Mouse (Mus musculus): ENCODE data around the gene Tmpo. TPM values are rescaled to one million over a fixed set of nuclear protein-coding genes. Genes with fewer than 3 reads are reported as not detected.

Gene Tmpo
- polyA plus RNA-seq, 2 experiments = 111 to 116 TPM

- Histone ChIP-seq H3K4me2 (ENCODE audit: low read depth) (no peak overlapping the region), H3K9ac (replicated peaks) (no peak overlapping the region), H3K4me1 (replicated peaks; ENCODE audit: control insufficient read depth in 2 of 2, insufficient read depth in 2 of 2, low read length in 1 of 2) (no peaks in the 10 kb centered on the region), H3K4me3 (ENCODE audit: insufficient read depth in 1 of 2, low read depth in 2 of 2, low read length in 2 of 2) (no peak overlapping the region), H3K9me3 (ENCODE audit: control insufficient read depth, low read length) (no peaks in the 10 kb centered on the region), H3K27ac (no peak overlapping the region), H3K27me3 (ENCODE audit: control insufficient read depth, insufficient read depth, low read length) (no peaks in the 10 kb centered on the region), H3K36me3 (replicated peaks; ENCODE audit: control insufficient read depth, insufficient read depth, low read depth) (no peaks in the 10 kb centered on the region)
- ATAC-seq (ENCODE audit: insufficient read depth) = no peak
- TF ChIP-seq EP300 (IDR thresholded peaks at IDR 0.05; ENCODE audit: low read depth) (no peak), CTCF (IDR thresholded peaks at IDR 0.05; ENCODE audit: low read depth) (no peak)
- DNase-seq (ENCODE audit: low read depth in 3 of 3, low spot score in 3 of 3) = no peak
- 74% methylated on average over 3 of the region's 3 CpGs for WGBS (ENCODE audit: insufficient replicate concordance)
These were observed 19.5 kb upstream of the Tmpo start for GRCm38 (mm10) chr10:91200581-91200980.

- no peak overlapping the region for H3K27ac ChIP-seq
- 53% methylated on average over 1 of the region's 1 CpGs for WGBS (ENCODE audit: insufficient replicate concordance)
- DNase-seq (ENCODE audit: low read depth in 3 of 3, low spot score in 3 of 3) = no peak
These were observed 18.2 kb upstream of the Tmpo start for GRCm38 (mm10) chr10:91199238-91199780.

GRCm38 (mm10) chr10:91197704-91198103 lies 16.6 kb upstream of the Tmpo start:
- Histone ChIP-seq H3K4me3 (ENCODE audit: insufficient read depth in 1 of 2, low read depth in 2 of 2, low read length in 2 of 2) (no peak overlapping the region), H3K9me3 (ENCODE audit: control insufficient read depth, low read length) (no peaks in the 10 kb centered on the region), H3K27ac (no peak overlapping the region), H3K9ac (replicated peaks) (no peak overlapping the region), H3K4me2 (ENCODE audit: low read depth) (no peak overlapping the region), H3K4me1 (replicated peaks; ENCODE audit: control insufficient read depth in 2 of 2, insufficient read depth in 2 of 2, low read length in 1 of 2) (no peaks in the 10 kb centered on the region), H3K27me3 (ENCODE audit: control insufficient read depth, insufficient read depth, low read length) (no peaks in the 10 kb centered on the region), H3K36me3 (replicated peaks; ENCODE audit: control insufficient read depth, insufficient read depth, low read depth) (no peaks in the 10 kb centered on the region)
- TF ChIP-seq EP300 (IDR thresholded peaks at IDR 0.05; ENCODE audit: low read depth) (no peak), CTCF (IDR thresholded peaks at IDR 0.05; ENCODE audit: low read depth) (no peak)
- ATAC-seq (ENCODE audit: insufficient read depth) (no peak), DNase-seq (ENCODE audit: low read depth in 3 of 3, low spot score in 3 of 3) (no peak)
- WGBS (ENCODE audit: insufficient replicate concordance) = 79% methylated on average over 8 of the region's 8 CpGs

More at GRCm38 (mm10) chr10:91199238-91199780, 18.2 kb upstream of the Tmpo start:
- Histone ChIP-seq H3K4me2 (ENCODE audit: low read depth) (no peak overlapping the region), H3K27me3 (ENCODE audit: control insufficient read depth, insufficient read depth, low read length) (no peaks in the 10 kb centered on the region), H3K36me3 (replicated peaks; ENCODE audit: control insufficient read depth, insufficient read depth, low read depth) (no peaks in the 10 kb centered on the region), H3K4me1 (replicated peaks; ENCODE audit: control insufficient read depth in 2 of 2, insufficient read depth in 2 of 2, low read length in 1 of 2) (no peaks in the 10 kb centered on the region), H3K4me3 (ENCODE audit: insufficient read depth in 1 of 2, low read depth in 2 of 2, low read length in 2 of 2) (no peak overlapping the region), H3K9ac (replicated peaks) (no peak overlapping the region), H3K9me3 (ENCODE audit: control insufficient read depth, low read length) (no peaks in the 10 kb centered on the region)
- TF ChIP-seq EP300 (IDR thresholded peaks at IDR 0.05; ENCODE audit: low read depth) (no peak), CTCF (IDR thresholded peaks at IDR 0.05; ENCODE audit: low read depth) (no peak)
- no peak for ATAC-seq (ENCODE audit: insufficient read depth)

DNA sequence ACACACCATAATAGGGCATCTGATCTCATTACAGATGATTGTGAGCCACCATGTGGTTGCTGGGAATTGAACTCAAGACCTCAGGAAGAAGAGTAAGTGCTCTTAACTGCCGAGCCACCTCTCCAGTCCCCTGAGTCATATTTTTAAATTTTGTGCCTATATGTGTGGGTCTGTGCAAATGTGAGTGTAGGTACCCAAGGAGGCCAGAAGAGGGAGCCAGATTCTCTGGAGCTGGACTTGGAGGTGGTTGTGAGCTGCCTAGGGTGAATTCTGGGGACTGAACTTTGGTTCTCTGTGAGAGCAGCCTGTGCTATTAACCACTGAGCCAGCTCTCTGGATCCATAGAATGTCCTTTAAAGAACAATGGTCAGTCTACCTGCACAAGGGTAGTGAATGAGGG lies 15.7 kb upstream of the Tmpo start:
- DNase-seq (ENCODE audit: low read depth in 3 of 3, low spot score in 3 of 3) (no peak), ATAC-seq (ENCODE audit: insufficient read depth) (no peak)
- H3K9me3 ChIP-seq (ENCODE audit: control insufficient read depth, low read length) = no peaks in the 10 kb centered on the region
- WGBS (ENCODE audit: insufficient replicate concordance) = 66% methylated on average over 1 of the region's 1 CpGs
- no peaks in the 10 kb centered on the region for H3K4me1 ChIP-seq (replicated peaks; ENCODE audit: control insufficient read depth in 2 of 2, insufficient read depth in 2 of 2, low read length in 1 of 2)
- no peaks in the 10 kb centered on the region for H3K27me3 ChIP-seq (ENCODE audit: control insufficient read depth, insufficient read depth, low read length)
- no peak overlapping the region for H3K9ac ChIP-seq (replicated peaks)
- 0 out of 2 replicates have a peak, but pooled peaks have one; percentile 9 for TF ChIP-seq CTCF (IDR thresholded peaks at IDR 0.05; ENCODE audit: low read depth)
- no peak for TF ChIP-seq EP300 (IDR thresholded peaks at IDR 0.05; ENCODE audit: low read depth)
- H3K4me3 ChIP-seq (ENCODE audit: insufficient read depth in 1 of 2, low read depth in 2 of 2, low read length in 2 of 2) = no peak overlapping the region
- H3K4me2 ChIP-seq (ENCODE audit: low read depth) = no peak overlapping the region
- no peak overlapping the region for H3K27ac ChIP-seq
- no peaks in the 10 kb centered on the region for H3K36me3 ChIP-seq (replicated peaks; ENCODE audit: control insufficient read depth, insufficient read depth, low read depth)

DNA sequence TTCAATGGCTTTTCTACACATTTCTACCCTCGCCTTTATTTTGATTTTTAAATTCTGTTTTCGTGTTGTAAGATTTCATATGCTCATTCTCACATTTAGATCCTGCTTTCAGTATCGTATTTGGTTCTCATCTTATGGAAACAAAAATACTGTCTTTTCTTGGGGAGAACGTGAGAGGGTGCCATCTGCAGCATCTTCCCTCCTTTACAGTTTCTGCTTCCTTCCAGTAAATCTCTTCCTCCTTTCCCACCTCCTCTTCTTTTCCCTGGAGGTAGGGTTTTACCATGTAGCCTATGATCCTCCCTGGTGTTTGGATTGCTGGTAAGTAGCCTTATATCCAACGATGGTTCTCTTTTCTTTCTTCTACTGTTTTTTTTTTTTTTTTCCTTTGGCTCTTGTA lies 14.6 kb upstream of the Tmpo start:
- Histone ChIP-seq H3K4me3 (ENCODE audit: insufficient read depth in 1 of 2, low read depth in 2 of 2, low read length in 2 of 2) (no peak overlapping the region), H3K27ac (no peak overlapping the region), H3K9ac (replicated peaks) (no peak overlapping the region), H3K27me3 (ENCODE audit: control insufficient read depth, insufficient read depth, low read length) (no peaks in the 10 kb centered on the region), H3K36me3 (replicated peaks; ENCODE audit: control insufficient read depth, insufficient read depth, low read depth) (no peaks in the 10 kb centered on the region), H3K4me2 (ENCODE audit: low read depth) (no peak overlapping the region), H3K9me3 (ENCODE audit: control insufficient read depth, low read length) (no peaks in the 10 kb centered on the region), H3K4me1 (replicated peaks; ENCODE audit: control insufficient read depth in 2 of 2, insufficient read depth in 2 of 2, low read length in 1 of 2) (no peaks in the 10 kb centered on the region)
- TF ChIP-seq CTCF (IDR thresholded peaks at IDR 0.05; ENCODE audit: low read depth) (no peak), EP300 (IDR thresholded peaks at IDR 0.05; ENCODE audit: low read depth) (no peak)
- ATAC-seq (ENCODE audit: insufficient read depth) (no peak), DNase-seq (ENCODE audit: low read depth in 3 of 3, low spot score in 3 of 3) (no peak)
- WGBS (ENCODE audit: insufficient replicate concordance) = 58% methylated on average over 5 of the region's 5 CpGs
